Mouse (Mus musculus): ENCODE data around the gene Slc43a3. TPM values are rescaled to one million over a fixed set of nuclear protein-coding genes. Genes with fewer than 3 reads are reported as not detected.

Gene Slc43a3
- polyA plus RNA-seq, 1 experiment from 2014 or later = 33.7 TPM

GRCm38 (mm10) chr2:84961901-84962300 lies 25.5 kb downstream of the Slc43a3 start:
- H3K4me3 ChIP-seq (ENCODE audit: control insufficient read depth in 1 of 2, insufficient read depth in 1 of 2, low read depth in 1 of 2, low read length in 2 of 2) = no peak overlapping the region
- no peaks in the 10 kb centered on the region for H3K27me3 ChIP-seq (ENCODE audit: control insufficient read depth, insufficient read depth, low read length)
- peaks cover 18% of the 10 kb centered on the region for H3K36me3 ChIP-seq (ENCODE audit: control insufficient read depth, insufficient read depth, low read length)
- no peak overlapping the region for H3K9ac ChIP-seq (ENCODE audit: low read length)
- H3K27ac ChIP-seq (replicated peaks in 1 of 2; ENCODE audit: control insufficient read depth in 1 of 2, insufficient read depth in 1 of 2, low read depth in 2 of 2, low read length in 2 of 2) = no peak overlapping the region
- 82% methylated on average over 3 of the region's 3 CpGs for WGBS
- H3K9me3 ChIP-seq (ENCODE audit: control insufficient read depth, low read length) = no peaks in the 10 kb centered on the region
- H3K4me2 ChIP-seq (ENCODE audit: low read length) = no peak overlapping the region
- no peak for ATAC-seq (ENCODE audit: insufficient number of reproducible peaks, insufficient read depth, low FRiP score, low read depth)
- no peaks in the 10 kb centered on the region for H3K4me1 ChIP-seq (ENCODE audit: control insufficient read depth in 2 of 2, insufficient read depth in 2 of 2, low read length in 2 of 2)

GRCm38 (mm10) chr2:84962906-84963507 lies 26.6 kb downstream of the Slc43a3 start:
- H3K27me3 ChIP-seq (ENCODE audit: control insufficient read depth, insufficient read depth, low read length) = no peaks in the 10 kb centered on the region
- H3K27ac ChIP-seq (replicated peaks in 1 of 2; ENCODE audit: control insufficient read depth in 1 of 2, insufficient read depth in 1 of 2, low read depth in 2 of 2, low read length in 2 of 2) = no peak overlapping the region
- peaks cover 8% of the 10 kb centered on the region for H3K36me3 ChIP-seq (ENCODE audit: control insufficient read depth, insufficient read depth, low read length)
- H3K4me3 ChIP-seq (ENCODE audit: control insufficient read depth in 1 of 2, insufficient read depth in 1 of 2, low read depth in 1 of 2, low read length in 2 of 2) = no peak overlapping the region
- H3K4me2 ChIP-seq (ENCODE audit: low read length) = no peak overlapping the region
- H3K4me1 ChIP-seq (ENCODE audit: control insufficient read depth in 2 of 2, insufficient read depth in 2 of 2, low read length in 2 of 2) = no peaks in the 10 kb centered on the region
- WGBS = 44% methylated on average over 6 of the region's 6 CpGs
- H3K9me3 ChIP-seq (ENCODE audit: control insufficient read depth, low read length) = no peaks in the 10 kb centered on the region
- no peak overlapping the region for H3K9ac ChIP-seq (ENCODE audit: low read length)
- ATAC-seq (ENCODE audit: insufficient number of reproducible peaks, insufficient read depth, low FRiP score, low read depth) = no peak

DNA sequence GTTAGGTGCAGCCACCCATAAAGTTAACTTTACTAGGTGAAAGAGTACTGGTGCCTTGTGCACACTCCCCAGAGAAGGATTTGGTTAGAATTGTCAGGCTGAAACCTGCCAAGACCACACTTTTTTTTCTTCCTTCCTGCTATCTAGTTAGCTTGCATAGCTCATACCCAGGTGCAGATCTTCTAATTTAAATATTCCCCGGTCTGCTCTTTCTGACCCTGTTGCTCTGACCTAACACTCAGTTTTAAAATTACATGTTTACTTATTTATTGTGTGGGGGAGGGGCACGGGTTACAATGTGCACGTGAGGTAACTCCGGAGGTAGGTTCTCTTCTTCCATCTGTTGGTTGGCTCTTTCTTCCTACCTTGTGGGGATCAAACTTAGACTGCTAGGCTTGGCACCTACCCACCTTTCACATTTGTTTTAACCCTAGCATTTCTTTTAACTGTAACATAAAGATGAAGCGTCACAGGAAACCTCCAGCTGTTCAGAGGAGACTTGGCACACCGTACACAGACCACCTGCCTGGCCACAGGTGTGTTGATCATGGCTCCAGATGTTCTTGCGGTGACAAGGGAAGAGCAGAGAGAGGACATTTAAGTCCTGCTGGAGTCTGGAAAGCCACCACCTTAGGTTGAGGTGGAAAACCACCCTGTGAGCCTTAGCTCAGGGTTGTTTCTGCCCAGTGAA lies 27.9 kb downstream of the Slc43a3 start:
- Histone ChIP-seq H3K9me3 (ENCODE audit: control insufficient read depth, low read length) (no peaks in the 10 kb centered on the region), H3K4me2 (ENCODE audit: low read length) (no peak overlapping the region), H3K27ac (replicated peaks in 1 of 2; ENCODE audit: control insufficient read depth in 1 of 2, insufficient read depth in 1 of 2, low read depth in 2 of 2, low read length in 2 of 2) (no peak overlapping the region), H3K4me3 (ENCODE audit: control insufficient read depth in 1 of 2, insufficient read depth in 1 of 2, low read depth in 1 of 2, low read length in 2 of 2) (no peak overlapping the region), H3K27me3 (ENCODE audit: control insufficient read depth, insufficient read depth, low read length) (no peaks in the 10 kb centered on the region), H3K9ac (ENCODE audit: low read length) (no peak overlapping the region), H3K36me3 (ENCODE audit: control insufficient read depth, insufficient read depth, low read length) (no peaks in the 10 kb centered on the region), H3K4me1 (ENCODE audit: control insufficient read depth in 2 of 2, insufficient read depth in 2 of 2, low read length in 2 of 2) (no peaks in the 10 kb centered on the region)
- ATAC-seq (ENCODE audit: insufficient number of reproducible peaks, insufficient read depth, low FRiP score, low read depth) = no peak
- 89% methylated on average over 7 of the region's 7 CpGs for WGBS

DNA sequence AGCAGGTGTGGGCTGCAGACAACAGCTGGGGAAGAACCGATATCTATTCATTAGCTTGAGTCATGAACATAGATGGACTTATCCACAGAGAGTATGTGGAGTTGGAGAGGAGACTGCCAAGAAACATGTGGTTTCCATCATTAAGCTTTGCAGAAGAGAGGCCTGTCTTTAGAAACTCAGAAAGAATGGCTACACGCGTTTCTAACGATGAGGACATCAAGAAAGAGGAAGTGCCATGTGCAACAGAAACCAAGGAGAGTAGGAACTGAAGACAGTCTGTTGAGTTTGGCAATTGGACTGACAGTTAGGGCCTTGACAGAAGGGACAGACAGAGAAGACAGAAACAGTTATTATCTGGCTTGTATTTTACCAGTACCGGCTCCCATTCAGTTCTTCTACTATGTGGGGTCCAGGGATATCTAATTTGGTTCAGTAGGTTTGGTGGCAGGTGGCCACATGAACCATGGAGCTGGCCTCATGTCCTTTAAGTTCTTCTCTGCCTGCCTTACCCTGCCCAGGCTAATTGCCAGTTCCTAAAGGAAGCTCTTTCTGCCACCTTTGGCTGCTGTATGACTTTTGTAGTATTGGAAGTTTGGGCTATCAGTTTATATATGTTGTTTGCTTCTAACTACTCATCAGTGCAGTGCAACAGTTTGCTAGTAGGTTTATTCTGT lies 31.1 kb downstream of the Slc43a3 start:
- Histone ChIP-seq H3K4me3 (ENCODE audit: control insufficient read depth in 1 of 2, insufficient read depth in 1 of 2, low read depth in 1 of 2, low read length in 2 of 2) (no peak overlapping the region), H3K27me3 (ENCODE audit: control insufficient read depth, insufficient read depth, low read length) (no peaks in the 10 kb centered on the region), H3K36me3 (ENCODE audit: control insufficient read depth, insufficient read depth, low read length) (no peaks in the 10 kb centered on the region), H3K4me1 (ENCODE audit: control insufficient read depth in 2 of 2, insufficient read depth in 2 of 2, low read length in 2 of 2) (no peaks in the 10 kb centered on the region), H3K9ac (ENCODE audit: low read length) (no peak overlapping the region), H3K9me3 (ENCODE audit: control insufficient read depth, low read length) (no peaks in the 10 kb centered on the region), H3K4me2 (ENCODE audit: low read length) (no peak overlapping the region), H3K27ac (replicated peaks in 1 of 2; ENCODE audit: control insufficient read depth in 1 of 2, insufficient read depth in 1 of 2, low read depth in 2 of 2, low read length in 2 of 2) (no peak overlapping the region)
- 82% methylated on average over 5 of the region's 5 CpGs for WGBS
- no peak for ATAC-seq (ENCODE audit: insufficient number of reproducible peaks, insufficient read depth, low FRiP score, low read depth)

DNA sequence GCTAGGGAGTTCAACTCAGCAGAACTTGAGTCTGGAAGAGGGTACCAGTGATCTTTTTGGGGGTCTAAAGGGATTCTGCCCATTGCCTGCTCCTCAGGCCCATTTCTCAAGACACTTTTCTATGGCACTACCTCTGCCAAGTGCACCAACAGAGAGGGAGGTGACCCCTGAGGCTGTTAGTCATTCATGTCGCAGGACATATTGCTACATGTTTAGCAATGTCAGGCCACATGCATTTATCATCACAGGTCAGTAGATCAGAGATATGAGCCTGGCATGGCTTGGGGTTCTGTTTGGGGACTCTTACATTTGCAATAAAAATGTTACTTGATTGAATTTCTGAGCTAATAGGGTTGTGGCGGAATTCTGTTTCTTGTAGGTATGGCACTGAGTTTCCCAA lies 39.2 kb downstream of the Slc43a3 start:
- Histone ChIP-seq H3K36me3 (ENCODE audit: control insufficient read depth, insufficient read depth, low read length) (no peaks in the 10 kb centered on the region), H3K4me1 (ENCODE audit: control insufficient read depth in 2 of 2, insufficient read depth in 2 of 2, low read length in 2 of 2) (no peaks in the 10 kb centered on the region), H3K9me3 (ENCODE audit: control insufficient read depth, low read length) (no peaks in the 10 kb centered on the region), H3K27ac (replicated peaks in 1 of 2; ENCODE audit: control insufficient read depth in 1 of 2, insufficient read depth in 1 of 2, low read depth in 2 of 2, low read length in 2 of 2) (no peak overlapping the region), H3K9ac (ENCODE audit: low read length) (no peak overlapping the region), H3K4me2 (ENCODE audit: low read length) (no peak overlapping the region), H3K27me3 (ENCODE audit: control insufficient read depth, insufficient read depth, low read length) (no peaks in the 10 kb centered on the region), H3K4me3 (ENCODE audit: control insufficient read depth in 1 of 2, insufficient read depth in 1 of 2, low read depth in 1 of 2, low read length in 2 of 2) (no peak overlapping the region)
- ATAC-seq (ENCODE audit: insufficient number of reproducible peaks, insufficient read depth, low FRiP score, low read depth) = no peak
- 84% methylated on average over 2 of the region's 2 CpGs for WGBS

- no peak within 1 kb of the TSS for H3K9ac ChIP-seq (ENCODE audit: low read length)
- no peaks in the 10 kb centered on the region for H3K9me3 ChIP-seq (ENCODE audit: control insufficient read depth, low read length)
- H3K36me3 ChIP-seq (ENCODE audit: control insufficient read depth, insufficient read depth, low read length) = no peaks in the 10 kb centered on the region
- ATAC-seq (ENCODE audit: insufficient number of reproducible peaks, insufficient read depth, low FRiP score, low read depth) = no peak
- no peaks in the 10 kb centered on the region for H3K27me3 ChIP-seq (ENCODE audit: control insufficient read depth, insufficient read depth, low read length)
- 35% methylated on average over 1 of the region's 1 CpGs for WGBS
- no peaks in the 10 kb centered on the region for H3K4me1 ChIP-seq (ENCODE audit: control insufficient read depth in 2 of 2, insufficient read depth in 2 of 2, low read length in 2 of 2)
- no peak within 1 kb of the TSS for H3K4me2 ChIP-seq (ENCODE audit: low read length)
- H3K4me3 ChIP-seq (ENCODE audit: control insufficient read depth in 1 of 2, insufficient read depth in 1 of 2, low read depth in 1 of 2, low read length in 2 of 2) = no peak within 1 kb of the TSS
- H3K27ac ChIP-seq (replicated peaks in 1 of 2; ENCODE audit: control insufficient read depth in 1 of 2, insufficient read depth in 1 of 2, low read depth in 2 of 2, low read length in 2 of 2) = no peak within 1 kb of the TSS
Measured at GRCm38 (mm10) chr2:84980188-84980587, 43.8 kb downstream of the Slc43a3 start, which contains the start of gene Prg2. Gene Prg2 (plus strand): TSS chr2:84980461.

DNA sequence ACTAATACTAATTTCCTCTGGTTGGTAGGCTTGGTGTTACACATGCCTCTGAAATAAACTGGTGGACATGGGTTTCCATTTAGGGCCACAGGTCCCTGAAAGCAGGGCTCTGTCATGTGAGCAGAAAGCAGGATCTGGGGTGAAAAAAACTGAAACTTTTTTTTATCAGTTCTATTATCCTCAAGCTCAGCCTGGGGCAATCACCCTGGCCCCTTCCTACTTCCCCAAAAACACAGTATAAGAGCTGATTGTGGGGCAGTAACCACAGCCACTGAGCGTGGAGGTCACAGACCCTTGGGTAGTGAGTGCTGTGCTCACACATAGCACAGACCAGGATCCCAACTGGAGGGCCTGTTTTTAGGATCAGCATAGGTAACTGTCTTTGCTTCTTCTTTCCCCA lies 51.6 kb downstream of the Slc43a3 start, which contains the start of gene Prg3:
Prg3 (plus strand) TSS at position 286 of the 400 bp plus-strand sequence.
- no peak within 1 kb of the TSS for H3K4me3 ChIP-seq (ENCODE audit: control insufficient read depth in 1 of 2, insufficient read depth in 1 of 2, low read depth in 1 of 2, low read length in 2 of 2)
- no peak within 1 kb of the TSS for H3K9ac ChIP-seq (ENCODE audit: low read length)
- no peak for ATAC-seq (ENCODE audit: insufficient number of reproducible peaks, insufficient read depth, low FRiP score, low read depth)
- H3K4me2 ChIP-seq (ENCODE audit: low read length) = no peak within 1 kb of the TSS
- no peaks in the 10 kb centered on the region for H3K27me3 ChIP-seq (ENCODE audit: control insufficient read depth, insufficient read depth, low read length)
- H3K27ac ChIP-seq (replicated peaks in 1 of 2; ENCODE audit: control insufficient read depth in 1 of 2, insufficient read depth in 1 of 2, low read depth in 2 of 2, low read length in 2 of 2) = no peak within 1 kb of the TSS
- no peaks in the 10 kb centered on the region for H3K4me1 ChIP-seq (ENCODE audit: control insufficient read depth in 2 of 2, insufficient read depth in 2 of 2, low read length in 2 of 2)
- WGBS = 60% methylated on average over 1 of the region's 1 CpGs
- H3K36me3 ChIP-seq (ENCODE audit: control insufficient read depth, insufficient read depth, low read length) = no peaks in the 10 kb centered on the region
- H3K9me3 ChIP-seq (ENCODE audit: control insufficient read depth, low read length) = no peaks in the 10 kb centered on the region
